Mouse (Mus musculus): ENCODE results near the gene Trpv6. TPM values are rescaled to one million over a fixed set of nuclear protein-coding genes. Genes with fewer than 3 reads are reported as not detected.
A peak's percentile ranks its signal among the peaks of the same experiment; 100 is the strongest.

Gene Trpv6
- polyA plus RNA-seq, 1 experiment from 2014 or later: 0.81 TPM

DNA sequence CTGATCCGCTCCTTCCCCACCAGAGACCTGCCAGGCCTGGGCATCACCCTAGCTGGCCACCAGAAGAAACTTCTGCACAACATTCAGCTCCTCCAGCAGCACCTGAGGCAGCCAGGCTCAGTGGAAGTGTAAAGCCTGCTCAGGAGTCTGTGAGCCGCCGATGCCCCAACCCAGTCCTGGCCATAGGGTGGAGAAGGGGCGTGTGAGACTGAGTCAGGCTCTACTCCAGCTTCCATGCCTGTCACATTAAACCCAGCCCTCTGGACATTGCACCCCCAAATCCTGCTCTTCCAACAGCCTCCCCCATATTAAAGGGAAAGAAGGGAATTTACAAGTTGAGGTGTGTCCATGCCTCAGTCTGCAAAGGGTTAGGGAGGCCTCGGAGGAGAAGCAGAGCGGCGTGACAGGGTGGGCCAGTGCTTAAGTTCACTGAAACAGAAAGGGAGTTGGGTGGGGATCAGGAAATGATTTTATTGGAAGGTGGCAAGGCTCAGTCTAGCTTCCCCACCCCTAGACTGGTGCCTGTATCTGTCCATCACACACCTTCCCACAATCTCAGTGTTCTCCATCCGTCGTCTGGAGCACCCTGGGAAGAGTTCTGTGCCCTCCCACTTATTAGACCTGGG is 15.9 kb downstream of the Trpv6 start:
- H3K27ac ChIP-seq (replicated peaks): no peak overlapping the region
- H3K36me3 ChIP-seq: peaks cover 53% of the 10 kb centered on the region
- ATAC-seq (ENCODE audit: low read depth): no peak
- H3K4me1 ChIP-seq (replicated peaks): no peaks in the 10 kb centered on the region
- WGBS: 94% methylated on average over 9 of the region's 9 CpGs
- no peak overlapping the region for H3K4me3 ChIP-seq
- H3K9me3 ChIP-seq: no peaks in the 10 kb centered on the region
- H3K27me3 ChIP-seq: no peaks in the 10 kb centered on the region
- no peak overlapping the region for H3K4me2 ChIP-seq
- H3K9ac ChIP-seq: no peak overlapping the region

DNA sequence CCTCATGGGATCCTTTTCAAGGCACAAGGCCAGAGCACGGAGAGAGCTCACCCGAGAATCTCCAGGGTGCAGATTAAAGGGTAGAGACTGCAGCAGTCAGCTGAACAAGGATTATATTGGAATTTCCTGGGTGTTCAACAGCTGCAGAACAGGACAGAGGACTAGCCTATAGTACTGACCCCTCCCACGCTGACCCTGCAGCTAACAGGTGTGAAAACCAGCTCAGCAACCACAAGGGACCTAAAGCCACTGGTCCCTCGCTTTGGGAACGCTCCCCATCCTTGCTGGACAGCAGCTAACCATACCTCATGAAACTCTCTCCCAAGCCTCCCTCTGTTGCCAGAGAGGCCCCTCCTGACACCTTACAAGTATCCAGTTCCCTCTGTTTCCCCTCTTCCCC is 28.6 kb downstream of the Trpv6 start:
- WGBS: 67% methylated on average over 5 of the region's 5 CpGs
- peak overlapping the region; percentile 82 for H3K4me2 ChIP-seq
- H3K27me3 ChIP-seq: no peaks in the 10 kb centered on the region
- no peaks in the 10 kb centered on the region for H3K36me3 ChIP-seq
- ATAC-seq (ENCODE audit: low read depth): no peak
- H3K4me1 ChIP-seq (replicated peaks): peaks cover 31% of the 10 kb centered on the region
- H3K9ac ChIP-seq: no peak overlapping the region
- H3K27ac ChIP-seq (replicated peaks): no peak overlapping the region
- no peaks in the 10 kb centered on the region for H3K9me3 ChIP-seq
- peak overlapping the region; percentile 5; the same call in 1 of the 2 replicates for H3K4me3 ChIP-seq

DNA sequence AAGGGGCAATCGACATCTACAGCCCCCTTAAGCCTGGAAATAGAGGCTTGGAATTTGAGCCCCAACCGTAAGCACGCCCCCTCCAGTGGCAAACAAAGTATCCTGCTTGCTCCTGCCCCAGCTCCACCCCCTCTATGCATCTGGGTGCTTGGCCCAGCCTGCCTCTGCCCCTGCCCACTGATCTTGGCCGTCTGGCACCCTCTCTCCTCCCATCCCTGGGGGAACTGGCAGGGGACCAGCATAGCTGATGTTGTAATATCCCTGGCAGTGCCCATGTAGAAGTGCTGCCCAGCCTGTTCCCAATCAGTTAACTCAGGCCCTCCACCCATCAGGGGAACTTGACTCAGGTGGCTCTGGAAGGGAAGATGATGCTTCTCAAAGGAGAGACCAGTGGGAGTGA is 30.0 kb downstream of the Trpv6 start:
- peak; percentile 6; the same call in 1 of the 2 replicates for ATAC-seq (ENCODE audit: low read depth)
- WGBS: 6% methylated on average over 4 of the region's 4 CpGs
- Histone ChIP-seq H3K27ac (replicated peaks) (no peak overlapping the region; the same call in 1 of the 2 replicates), H3K27me3 (no peaks in the 10 kb centered on the region), H3K9ac (peak overlapping the region; percentile 84), H3K4me1 (replicated peaks) (peaks cover 31% of the 10 kb centered on the region), H3K4me3 (peak overlapping the region; percentile 78), H3K36me3 (no peaks in the 10 kb centered on the region), H3K4me2 (peak overlapping the region; percentile 82), H3K9me3 (no peaks in the 10 kb centered on the region)

DNA sequence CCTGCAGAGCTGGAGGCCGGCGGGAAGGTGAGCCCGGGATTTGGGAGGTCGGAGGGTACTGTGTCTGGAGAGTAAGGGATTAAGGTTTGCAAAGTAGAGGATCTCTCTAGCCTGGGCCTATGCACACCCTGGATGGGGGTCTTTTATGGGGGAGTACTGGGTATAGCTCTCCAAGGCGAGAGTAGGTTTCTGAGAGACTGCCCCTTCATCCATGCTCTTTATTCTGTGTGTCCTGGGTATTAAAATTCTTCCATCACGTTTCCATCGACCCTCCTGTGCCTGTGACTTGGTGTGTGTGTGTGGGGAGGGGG is 30.5 kb downstream of the Trpv6 start:
- under 1% methylated on average over 7 of the region's 7 CpGs for WGBS
- peak overlapping the region; percentile 94 for H3K27ac ChIP-seq (replicated peaks)
- peak; percentile 64; the same call in 1 of the 2 replicates for ATAC-seq (ENCODE audit: low read depth)

DNA sequence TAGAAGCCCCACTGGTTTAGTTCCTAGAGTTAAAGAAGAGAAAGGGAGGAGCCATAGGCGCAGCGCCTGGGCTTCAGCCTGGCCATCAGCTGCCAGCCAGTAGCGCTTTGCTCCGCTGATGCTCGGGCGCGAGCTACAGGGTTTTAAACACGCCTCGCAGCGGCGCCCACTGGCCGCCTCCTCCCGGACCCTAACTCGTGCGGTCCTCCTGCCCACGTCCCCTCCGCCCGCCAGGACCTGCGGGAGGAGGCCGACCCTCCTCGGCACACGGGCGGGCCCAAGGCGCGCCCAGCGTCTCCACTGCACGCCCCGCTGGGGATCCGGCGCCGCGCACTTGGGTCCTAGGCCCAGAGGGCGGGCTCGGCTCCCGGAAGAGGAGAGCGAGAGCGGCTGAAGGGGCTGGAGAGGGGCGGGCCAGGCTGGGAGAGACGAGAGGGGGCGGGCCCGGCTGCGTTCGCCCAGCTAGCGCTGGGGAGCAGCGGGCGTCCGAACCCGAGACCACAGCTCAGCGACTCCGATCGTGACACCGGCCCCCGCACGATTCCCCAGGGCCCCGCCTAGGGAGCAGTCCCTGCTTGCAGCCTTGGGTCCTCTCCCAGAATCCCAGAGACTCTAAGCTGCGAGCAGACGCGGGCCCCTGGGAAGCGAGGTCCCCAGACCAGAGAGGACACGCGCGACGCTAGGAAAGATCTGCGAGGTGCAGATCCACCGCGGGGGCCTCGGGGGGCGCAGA is 31.0 kb downstream of the Trpv6 start, which contains the start of gene Ephb6:
Ephb6 (plus strand) TSS at position 422 of the 733 bp plus-strand sequence.
- Histone ChIP-seq H3K4me3 (peak within 1 kb of the TSS; percentile 78), H3K9me3 (no peaks in the 10 kb centered on the region), H3K4me1 (replicated peaks) (peaks cover 30% of the 10 kb centered on the region), H3K27me3 (no peaks in the 10 kb centered on the region), H3K4me2 (peak within 1 kb of the TSS; percentile 82), H3K36me3 (no peaks in the 10 kb centered on the region), H3K27ac (replicated peaks) (peak within 1 kb of the TSS; percentile 94), H3K9ac (peak within 1 kb of the TSS; percentile 84)
- under 1% methylated on average over 68 of the region's 68 CpGs for WGBS
- peak; percentile 94 for ATAC-seq (ENCODE audit: low read depth)

More for the DNA sequence above, 30.5 kb downstream of the Trpv6 start:
- Histone ChIP-seq H3K4me1 (replicated peaks) (peaks cover 31% of the 10 kb centered on the region), H3K9ac (peak overlapping the region; percentile 84), H3K9me3 (no peaks in the 10 kb centered on the region), H3K4me3 (peak overlapping the region; percentile 78), H3K4me2 (peak overlapping the region; percentile 82), H3K27me3 (no peaks in the 10 kb centered on the region), H3K36me3 (no peaks in the 10 kb centered on the region)

DNA sequence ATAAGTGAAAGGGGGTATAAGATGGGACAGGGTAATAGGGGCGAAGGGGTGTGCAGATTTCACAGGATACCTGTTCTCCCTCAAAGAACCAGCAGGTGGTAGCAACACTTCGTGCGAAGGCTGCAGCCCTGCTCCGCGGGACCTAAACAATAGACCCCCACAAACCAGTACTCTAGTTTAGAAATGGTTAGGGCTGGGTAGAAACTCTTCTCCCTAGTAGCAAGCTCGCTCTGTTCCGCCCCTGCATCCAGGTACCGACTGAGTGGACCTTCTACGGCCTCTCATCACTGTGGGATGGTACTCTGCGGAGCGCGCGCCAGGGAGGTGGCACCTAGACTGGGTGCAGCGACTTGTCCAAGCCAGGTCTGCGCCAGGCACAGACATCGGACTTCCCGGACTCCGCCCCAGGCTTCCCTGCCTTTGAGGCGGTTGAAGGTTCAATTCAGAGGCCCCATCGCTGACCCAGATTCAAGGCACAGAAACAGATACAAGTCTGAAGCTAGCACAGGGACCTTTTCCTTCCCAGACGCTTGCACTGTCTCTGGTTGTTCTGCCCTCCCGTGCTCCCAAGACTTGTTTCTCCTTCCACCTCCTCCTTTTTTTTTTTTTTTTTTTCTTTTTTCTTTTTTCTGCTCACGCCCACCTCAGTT is 31.7 kb downstream of the Trpv6 start:
- Histone ChIP-seq H3K4me2 (peak overlapping the region; percentile 82), H3K9me3 (no peaks in the 10 kb centered on the region), H3K36me3 (no peaks in the 10 kb centered on the region), H3K4me1 (replicated peaks) (peaks cover 26% of the 10 kb centered on the region), H3K4me3 (peak overlapping the region; percentile 78), H3K27me3 (no peaks in the 10 kb centered on the region), H3K9ac (peak overlapping the region; percentile 84), H3K27ac (replicated peaks) (peak overlapping the region; percentile 94)
- ATAC-seq (ENCODE audit: low read depth): peak; percentile 75
- 1% methylated on average over 23 of the region's 23 CpGs for WGBS

DNA sequence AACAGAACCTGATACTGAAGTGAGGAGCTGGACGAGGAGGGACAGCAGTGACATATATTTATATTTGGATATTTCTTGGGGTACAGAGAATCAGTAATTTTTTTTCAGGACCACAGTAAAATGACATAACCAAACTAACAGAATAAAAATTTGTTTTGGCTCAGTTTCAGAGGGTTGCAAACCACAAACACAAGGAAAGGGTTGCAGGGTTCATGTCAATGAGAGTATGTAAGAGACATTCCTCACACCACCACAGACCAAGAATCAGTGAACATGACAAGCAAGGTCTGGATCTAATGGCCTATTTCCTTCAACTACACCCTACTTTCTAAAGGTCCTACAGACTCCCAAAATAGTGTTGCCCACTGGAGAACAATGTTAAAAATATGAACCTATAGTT is 54.0 kb downstream of the Trpv6 start:
- no peak for ATAC-seq (ENCODE audit: low read depth)
- 88% methylated on average over 1 of the region's 1 CpGs for WGBS
- no peak overlapping the region for H3K9ac ChIP-seq
- no peaks in the 10 kb centered on the region for H3K4me1 ChIP-seq (replicated peaks)
- no peaks in the 10 kb centered on the region for H3K27me3 ChIP-seq
- no peak overlapping the region for H3K4me3 ChIP-seq
- no peak overlapping the region for H3K4me2 ChIP-seq
- no peaks in the 10 kb centered on the region for H3K9me3 ChIP-seq
- H3K27ac ChIP-seq (replicated peaks): no peak overlapping the region
- H3K36me3 ChIP-seq: no peaks in the 10 kb centered on the region

DNA sequence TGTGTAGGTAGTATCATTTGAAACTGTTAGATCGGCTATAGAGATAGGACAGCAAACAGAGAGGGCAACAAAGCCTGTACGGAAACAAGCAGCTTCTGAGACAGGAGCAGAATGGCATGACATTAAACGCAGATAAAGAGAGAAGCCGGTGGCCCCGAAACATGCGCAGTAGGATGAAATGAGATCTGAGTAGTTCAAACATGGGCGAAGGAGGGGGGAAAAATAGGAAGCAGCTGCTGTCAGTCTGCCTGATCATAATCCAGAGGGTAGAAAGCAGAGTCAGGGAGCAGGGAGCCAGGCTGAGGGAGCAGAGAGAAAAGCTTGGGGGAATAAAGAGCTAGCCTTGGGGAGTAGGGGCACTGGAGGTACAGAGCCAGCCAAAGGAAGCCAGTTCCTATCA is 54.9 kb downstream of the Trpv6 start:
- 81% methylated on average over 7 of the region's 7 CpGs for WGBS
- no peaks in the 10 kb centered on the region for H3K36me3 ChIP-seq
- no peak for ATAC-seq (ENCODE audit: low read depth)
- no peaks in the 10 kb centered on the region for H3K27me3 ChIP-seq
- H3K27ac ChIP-seq (replicated peaks): no peak overlapping the region
- no peaks in the 10 kb centered on the region for H3K9me3 ChIP-seq
- H3K9ac ChIP-seq: no peak overlapping the region
- H3K4me1 ChIP-seq (replicated peaks): 0 out of 2 replicates have a peak, but pooled peaks cover 3% of the 10 kb centered on the region
- H3K4me3 ChIP-seq: no peak overlapping the region
- H3K4me2 ChIP-seq: no peak overlapping the region

DNA sequence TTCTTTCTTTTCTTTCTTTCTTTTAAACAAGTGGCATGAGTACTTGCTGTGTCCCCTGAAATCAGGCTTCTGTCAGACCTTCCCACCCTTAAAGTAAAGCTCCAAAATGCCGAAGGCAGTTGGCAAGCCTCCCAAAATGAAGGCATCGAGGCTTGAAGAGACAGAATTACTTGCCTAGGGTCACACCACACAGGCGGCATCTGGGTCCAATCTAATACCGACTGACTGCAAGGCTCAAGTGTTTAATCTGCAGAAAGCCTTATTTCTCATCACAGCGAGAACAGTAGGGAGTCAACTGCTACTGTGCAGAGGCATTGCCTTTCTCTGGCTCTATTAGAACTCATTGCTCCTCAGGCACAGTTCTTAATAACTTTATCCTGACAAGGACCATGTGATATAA is 58.9 kb downstream of the Trpv6 start:
- H3K9me3 ChIP-seq: no peaks in the 10 kb centered on the region
- no peak overlapping the region for H3K4me3 ChIP-seq
- no peak overlapping the region for H3K4me2 ChIP-seq
- H3K9ac ChIP-seq: no peak overlapping the region
- no peaks in the 10 kb centered on the region for H3K36me3 ChIP-seq
- ATAC-seq (ENCODE audit: low read depth): peak; percentile 50; the same call in 1 of the 2 replicates
- H3K4me1 ChIP-seq (replicated peaks): 0 out of 2 replicates have a peak, but pooled peaks cover 3% of the 10 kb centered on the region
- no peaks in the 10 kb centered on the region for H3K27me3 ChIP-seq
- no peak overlapping the region for H3K27ac ChIP-seq (replicated peaks)
- 54% methylated on average over 5 of the region's 5 CpGs for WGBS

DNA sequence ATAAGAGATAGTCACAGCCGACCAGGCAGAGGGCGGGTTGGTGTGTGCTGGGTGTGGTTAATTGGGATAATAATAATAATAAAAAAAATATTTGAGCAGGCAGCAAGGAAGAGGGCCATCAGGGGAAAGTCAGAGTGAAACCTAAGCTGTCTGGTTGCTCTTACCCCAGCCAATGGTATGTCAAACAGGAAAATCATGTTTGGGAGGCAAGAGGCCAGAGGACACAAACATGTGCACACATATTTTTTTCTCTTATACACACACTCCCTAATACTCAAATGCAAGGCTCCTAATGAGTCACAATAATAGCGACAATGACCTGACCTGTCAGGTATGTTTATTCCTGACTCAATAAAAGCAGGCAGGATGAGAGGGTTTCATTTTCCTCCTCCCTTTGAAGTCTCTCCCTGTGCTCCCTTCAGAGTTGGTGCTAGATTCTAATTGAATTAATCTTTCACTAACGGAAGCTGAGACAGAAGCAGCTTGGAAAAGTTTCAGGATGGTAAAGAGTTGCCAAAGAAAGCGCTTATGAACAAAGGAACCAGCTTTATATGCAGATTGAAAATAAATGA is 59.6 kb downstream of the Trpv6 start:
- H3K4me2 ChIP-seq: no peak overlapping the region
- H3K4me1 ChIP-seq (replicated peaks): 0 out of 2 replicates have a peak, but pooled peaks cover 3% of the 10 kb centered on the region
- no peaks in the 10 kb centered on the region for H3K36me3 ChIP-seq
- H3K9me3 ChIP-seq: no peaks in the 10 kb centered on the region
- no peaks in the 10 kb centered on the region for H3K27me3 ChIP-seq
- no peak for ATAC-seq (ENCODE audit: low read depth)
- WGBS: 69% methylated on average over 5 of the region's 5 CpGs
- no peak overlapping the region for H3K9ac ChIP-seq
- no peak overlapping the region for H3K4me3 ChIP-seq
- H3K27ac ChIP-seq (replicated peaks): no peak overlapping the region

Measured in neural tube, embryonic 13.5 days (tissue).